Mouse (Mus musculus): ENCODE measurements around the gene Gm44579. TPM values are rescaled to one million over a fixed set of nuclear protein-coding genes. Genes with fewer than 3 reads are reported as not detected.
A peak's percentile ranks its signal among the peaks of the same experiment; 100 is the strongest.

Gene Gm44579
- polyA plus RNA-seq, 1 experiment from 2014 or later, result not detected

GRCm38 (mm10) chr15:98214130-98214529 lies 6.6 kb downstream of the Gm44579 start:
- ATAC-seq (ENCODE audit: insufficient read depth, low FRiP score, low TSS enrichment), result no peak
- no peak overlapping the region for H3K4me2 ChIP-seq (ENCODE audit: low read depth)
- no peak overlapping the region for H3K4me3 ChIP-seq (ENCODE audit: low read depth, low read length)
- DNase-seq (ENCODE audit: low spot score), result no peak
- no peaks in the 10 kb centered on the region for H3K4me1 ChIP-seq (ENCODE audit: control insufficient read depth, insufficient read depth, low read length)
- WGBS, result 81% methylated on average over 5 of the region's 5 CpGs
- no peak overlapping the region for H3K9ac ChIP-seq (ENCODE audit: low read length)
- H3K27me3 ChIP-seq (ENCODE audit: control insufficient read depth, insufficient read depth, low read length), result no peaks in the 10 kb centered on the region
- no peaks in the 10 kb centered on the region for H3K9me3 ChIP-seq (ENCODE audit: control insufficient read depth, low read length)
- no peaks in the 10 kb centered on the region for H3K36me3 ChIP-seq (ENCODE audit: control insufficient read depth, insufficient read depth, low read length)
- no peak overlapping the region for H3K27ac ChIP-seq (ENCODE audit: low read depth, low read length)

- no peak for DNase-seq (ENCODE audit: low spot score)
- H3K27me3 ChIP-seq (ENCODE audit: control insufficient read depth, insufficient read depth, low read length), result no peaks in the 10 kb centered on the region
- no peak for ATAC-seq (ENCODE audit: insufficient read depth, low FRiP score, low TSS enrichment)
- H3K4me2 ChIP-seq (ENCODE audit: low read depth), result no peak overlapping the region
- H3K27ac ChIP-seq (ENCODE audit: low read depth, low read length), result no peak overlapping the region
- H3K9me3 ChIP-seq (ENCODE audit: control insufficient read depth, low read length), result no peaks in the 10 kb centered on the region
- 84% methylated on average over 5 of the region's 5 CpGs for WGBS
- H3K9ac ChIP-seq (ENCODE audit: low read length), result no peak overlapping the region
- no peak overlapping the region for H3K4me3 ChIP-seq (ENCODE audit: low read depth, low read length)
- H3K36me3 ChIP-seq (ENCODE audit: control insufficient read depth, insufficient read depth, low read length), result no peaks in the 10 kb centered on the region
- no peaks in the 10 kb centered on the region for H3K4me1 ChIP-seq (ENCODE audit: control insufficient read depth, insufficient read depth, low read length)
Measured at GRCm38 (mm10) chr15:98213336-98213870, 7.4 kb downstream of the Gm44579 start.

GRCm38 (mm10) chr15:98209676-98210075 lies 11.1 kb downstream of the Gm44579 start:
- H3K4me2 ChIP-seq (ENCODE audit: low read depth), result no peak overlapping the region
- H3K27ac ChIP-seq (ENCODE audit: low read depth, low read length), result no peak overlapping the region
- no peak overlapping the region for H3K9ac ChIP-seq (ENCODE audit: low read length)
- no peak for DNase-seq (ENCODE audit: low spot score)
- no peak overlapping the region for H3K4me3 ChIP-seq (ENCODE audit: low read depth, low read length)
- no peak for ATAC-seq (ENCODE audit: insufficient read depth, low FRiP score, low TSS enrichment)
- 82% methylated on average over 7 of the region's 7 CpGs for WGBS
- H3K27me3 ChIP-seq (ENCODE audit: control insufficient read depth, insufficient read depth, low read length), result no peaks in the 10 kb centered on the region
- H3K4me1 ChIP-seq (ENCODE audit: control insufficient read depth, insufficient read depth, low read length), result no peaks in the 10 kb centered on the region
- H3K9me3 ChIP-seq (ENCODE audit: control insufficient read depth, low read length), result no peaks in the 10 kb centered on the region
- H3K36me3 ChIP-seq (ENCODE audit: control insufficient read depth, insufficient read depth, low read length), result no peaks in the 10 kb centered on the region

- Histone ChIP-seq H3K4me2 (ENCODE audit: low read depth) (no peak within 1 kb of the TSS), H3K4me1 (ENCODE audit: control insufficient read depth, insufficient read depth, low read length) (no peaks in the 10 kb centered on the region), H3K9me3 (ENCODE audit: control insufficient read depth, low read length) (no peaks in the 10 kb centered on the region), H3K27ac (ENCODE audit: low read depth, low read length) (no peak within 1 kb of the TSS), H3K4me3 (ENCODE audit: low read depth, low read length) (no peak within 1 kb of the TSS), H3K9ac (ENCODE audit: low read length) (no peak within 1 kb of the TSS), H3K27me3 (ENCODE audit: control insufficient read depth, insufficient read depth, low read length) (no peaks in the 10 kb centered on the region), H3K36me3 (ENCODE audit: control insufficient read depth, insufficient read depth, low read length) (no peaks in the 10 kb centered on the region)
- WGBS, result 73% methylated on average over 3 of the region's 3 CpGs
- DNase-seq (ENCODE audit: low spot score) (no peak), ATAC-seq (ENCODE audit: insufficient read depth, low FRiP score, low TSS enrichment) (no peak)
Measured at GRCm38 (mm10) chr15:98195442-98195841, 25.3 kb downstream of the Gm44579 start, which contains the start of gene Olfr288. TSS of gene Olfr288 (minus strand) at chr15:98195542.

- Histone ChIP-seq H3K9ac (ENCODE audit: low read length) (no peak overlapping the region), H3K4me3 (ENCODE audit: low read depth, low read length) (no peak overlapping the region), H3K4me1 (ENCODE audit: control insufficient read depth, insufficient read depth, low read length) (0 out of 2 replicates have a peak, but pooled peaks cover 5% of the 10 kb centered on the region), H3K36me3 (ENCODE audit: control insufficient read depth, insufficient read depth, low read length) (no peaks in the 10 kb centered on the region), H3K4me2 (ENCODE audit: low read depth) (no peak overlapping the region), H3K9me3 (ENCODE audit: control insufficient read depth, low read length) (no peaks in the 10 kb centered on the region), H3K27me3 (ENCODE audit: control insufficient read depth, insufficient read depth, low read length) (no peaks in the 10 kb centered on the region), H3K27ac (ENCODE audit: low read depth, low read length) (no peak overlapping the region)
- ATAC-seq (ENCODE audit: insufficient read depth, low FRiP score, low TSS enrichment) (no peak), DNase-seq (ENCODE audit: low spot score) (no peak)
- 84% methylated on average over 4 of the region's 4 CpGs for WGBS
Measured at GRCm38 (mm10) chr15:98184456-98184855, 36.3 kb downstream of the Gm44579 start.

- DNase-seq (ENCODE audit: low spot score) (no peak), ATAC-seq (ENCODE audit: insufficient read depth, low FRiP score, low TSS enrichment) (no peak)
- H3K27ac ChIP-seq (ENCODE audit: low read depth, low read length), result no peak overlapping the region
- H3K9ac ChIP-seq (ENCODE audit: low read length), result no peak overlapping the region
- no peak overlapping the region for H3K4me3 ChIP-seq (ENCODE audit: low read depth, low read length)
- H3K4me2 ChIP-seq (ENCODE audit: low read depth), result no peak overlapping the region
- H3K4me1 ChIP-seq (ENCODE audit: control insufficient read depth, insufficient read depth, low read length), result 0 out of 2 replicates have a peak, but pooled peaks cover 5% of the 10 kb centered on the region
- H3K27me3 ChIP-seq (ENCODE audit: control insufficient read depth, insufficient read depth, low read length), result no peaks in the 10 kb centered on the region
- 78% methylated on average over 12 of the region's 12 CpGs for WGBS
- no peaks in the 10 kb centered on the region for H3K36me3 ChIP-seq (ENCODE audit: control insufficient read depth, insufficient read depth, low read length)
- no peaks in the 10 kb centered on the region for H3K9me3 ChIP-seq (ENCODE audit: control insufficient read depth, low read length)
Measured at GRCm38 (mm10) chr15:98181856-98182570, 38.8 kb downstream of the Gm44579 start.

- H3K27me3 ChIP-seq (ENCODE audit: control insufficient read depth, insufficient read depth, low read length), result no peaks in the 10 kb centered on the region
- ATAC-seq (ENCODE audit: insufficient read depth, low FRiP score, low TSS enrichment) (peak; percentile 98), DNase-seq (ENCODE audit: low spot score) (peak; percentile 92)
- no peaks in the 10 kb centered on the region for H3K36me3 ChIP-seq (ENCODE audit: control insufficient read depth, insufficient read depth, low read length)
- peak overlapping the region; percentile 43 for H3K4me3 ChIP-seq (ENCODE audit: low read depth, low read length)
- H3K27ac ChIP-seq (ENCODE audit: low read depth, low read length), result no peak overlapping the region
- H3K4me1 ChIP-seq (ENCODE audit: control insufficient read depth, insufficient read depth, low read length), result 0 out of 2 replicates have a peak, but pooled peaks cover 5% of the 10 kb centered on the region
- H3K9me3 ChIP-seq (ENCODE audit: control insufficient read depth, low read length), result no peaks in the 10 kb centered on the region
- under 1% methylated on average over 30 of the region's 30 CpGs for WGBS
- peak overlapping the region; percentile 78 for H3K4me2 ChIP-seq (ENCODE audit: low read depth)
- H3K9ac ChIP-seq (ENCODE audit: low read length), result peak overlapping the region; percentile 35
Measured at GRCm38 (mm10) chr15:98181132-98181711, 39.6 kb downstream of the Gm44579 start.

GRCm38 (mm10) chr15:98180567-98181131 lies 40.1 kb downstream of the Gm44579 start:
- no peak for DNase-seq (ENCODE audit: low spot score)
- Histone ChIP-seq H3K4me2 (ENCODE audit: low read depth) (peak overlapping the region; percentile 78), H3K4me3 (ENCODE audit: low read depth, low read length) (peak overlapping the region; percentile 43), H3K9ac (ENCODE audit: low read length) (peak overlapping the region; percentile 35), H3K4me1 (ENCODE audit: control insufficient read depth, insufficient read depth, low read length) (0 out of 2 replicates have a peak, but pooled peaks cover 5% of the 10 kb centered on the region), H3K36me3 (ENCODE audit: control insufficient read depth, insufficient read depth, low read length) (no peaks in the 10 kb centered on the region), H3K27me3 (ENCODE audit: control insufficient read depth, insufficient read depth, low read length) (no peaks in the 10 kb centered on the region), H3K9me3 (ENCODE audit: control insufficient read depth, low read length) (no peaks in the 10 kb centered on the region), H3K27ac (ENCODE audit: low read depth, low read length) (no peak overlapping the region)
- no peak for ATAC-seq (ENCODE audit: insufficient read depth, low FRiP score, low TSS enrichment)
- 4% methylated on average over 26 of the region's 26 CpGs for WGBS

All from neural tube, embryonic 11.5 days (tissue).